Mouse (Mus musculus) heart, adult 2 months (tissue): Measurements from ENCODE around the gene Arl3.

Experiments used
- CTCF ChIP-seq: fragments of 200-600 bp; IDR thresholded peaks from 2 replicates; pipeline ENCODE4 v1.8.1; 2022; ENCODE audit warnings: antibody characterized with exemption, mild to moderate bottlenecking, moderate library complexity
- EP300 ChIP-seq: fragments of 200-500 bp; IDR thresholded peaks from 2 replicates; pipeline ENCODE4 v1.6.1; 2011; ENCODE audit warnings: low read depth, low read length, control low read depth; ENCODE audit not compliant: insufficient read depth
- POLR2A ChIP-seq: fragments of 200-500 bp; IDR thresholded peaks from 2 replicates; pipeline ENCODE4 v1.6.1; 2011; ENCODE audit warnings: mild to moderate bottlenecking, low read depth, low read length, control low read depth; ENCODE audit not compliant: insufficient read depth

DNA sequence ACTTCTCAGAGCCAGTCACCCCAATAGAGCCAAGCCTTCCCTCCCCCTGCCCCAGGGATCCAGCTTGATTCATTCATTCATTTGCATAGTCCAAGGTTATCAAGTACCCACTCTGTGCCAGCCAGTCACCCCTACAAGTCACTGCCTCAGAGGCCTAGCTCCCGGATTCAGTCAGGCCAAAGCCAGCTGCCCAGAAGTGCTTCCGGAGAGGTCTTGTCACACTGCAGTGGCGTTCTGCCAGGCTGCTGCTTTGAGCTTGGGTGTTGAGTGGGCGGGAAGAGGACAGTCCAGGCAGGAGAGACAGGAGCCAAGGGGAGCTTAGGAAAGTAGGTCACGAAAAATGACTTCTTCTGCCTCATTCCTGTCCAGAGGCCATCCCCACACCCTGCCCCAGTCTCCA, 88.5 kb downstream of the Arl3 start:
- TF ChIP-seq POLR2A (0 out of 2 replicates have a peak, but pooled peaks have one; percentile 39), CTCF (no peak), EP300 (peak; percentile 84)
